Mouse (Mus musculus) heart, adult 9 months (tissue): ENCODE data around the gene Tbrg4.

Source experiments
- DNase-seq, 2 experiments: peaks; one replicate each; pipeline ENCODE4 v3.0.0; 2022; ENCODE audit warnings: low spot score in 2 of 2

Gene Tbrg4

GRCm38 (mm10) chr11:6623704-6624103 is 2.2 kb downstream of the Tbrg4 start:
- DNase-seq, result no peak

- DNase-seq, result no peak
These were observed 10.3 kb downstream of the Tbrg4 start for GRCm38 (mm10) chr11:6615250-6616205.

GRCm38 (mm10) chr11:6605491-6606399 is 20.1 kb downstream of the Tbrg4 start, which contains the start of gene Nacad:
Gene Nacad (minus strand): TSS chr11:6606053.
- DNase-seq, result no peak

GRCm38 (mm10) chr11:6605021-6605481 is 20.8 kb downstream of the Tbrg4 start:
- DNase-seq, result no peak

GRCm38 (mm10) chr11:6604604-6604936 is 21.3 kb downstream of the Tbrg4 start:
- no peak for DNase-seq

- DNase-seq, result peak in 1 of 2 experiments; percentile 32
These were observed 21.8 kb downstream of the Tbrg4 start for GRCm38 (mm10) chr11:6603887-6604603.

- no peak for DNase-seq
These were observed 22.6 kb downstream of the Tbrg4 start for GRCm38 (mm10) chr11:6603224-6603623.

GRCm38 (mm10) chr11:6602662-6603061 is 23.2 kb downstream of the Tbrg4 start:
- DNase-seq, result no peak

GRCm38 (mm10) chr11:6601649-6602480 is 24.0 kb downstream of the Tbrg4 start:
- DNase-seq, result no peak

GRCm38 (mm10) chr11:6600284-6600944 is 25.5 kb downstream of the Tbrg4 start:
- DNase-seq, result no peak

- no peak for DNase-seq
These were observed 26.0 kb downstream of the Tbrg4 start for GRCm38 (mm10) chr11:6599831-6600230.

GRCm38 (mm10) chr11:6599011-6599681 is 26.7 kb downstream of the Tbrg4 start:
- no peak for DNase-seq

- DNase-seq, result no peak
These were observed 27.5 kb downstream of the Tbrg4 start for GRCm38 (mm10) chr11:6598191-6598889.

- DNase-seq, result no peak
These were observed 28.3 kb downstream of the Tbrg4 start for GRCm38 (mm10) chr11:6597523-6597922.

GRCm38 (mm10) chr11:6596616-6597015 is 29.3 kb downstream of the Tbrg4 start:
- DNase-seq, result no peak

- DNase-seq, result no peak
These were observed 29.7 kb downstream of the Tbrg4 start for GRCm38 (mm10) chr11:6596205-6596604.

- no peak for DNase-seq
These were observed 30.5 kb downstream of the Tbrg4 start for GRCm38 (mm10) chr11:6595339-6595738.

- DNase-seq, result no peak
These were observed 31.0 kb downstream of the Tbrg4 start for GRCm38 (mm10) chr11:6594845-6595244.

GRCm38 (mm10) chr11:6593406-6593805 is 32.5 kb downstream of the Tbrg4 start:
- DNase-seq, result no peak
